Mouse (Mus musculus) bone marrow macrophage, adult 2 months (primary cell): ENCODE measurements around the gene Tpr.

ENCODE experiments used
- CTCF ChIP-seq: IDR thresholded peaks from 2 replicates; pipeline ENCODE4 v1.5.1; 2012; ENCODE audit warnings: low read depth, mild to moderate bottlenecking, low read length, moderate library complexity
- POLR2A ChIP-seq: IDR thresholded peaks from 2 replicates; pipeline ENCODE4 v1.6.1; 2012; ENCODE audit warnings: mild to moderate bottlenecking, low read depth, low read length, borderline replicate concordance

DNA sequence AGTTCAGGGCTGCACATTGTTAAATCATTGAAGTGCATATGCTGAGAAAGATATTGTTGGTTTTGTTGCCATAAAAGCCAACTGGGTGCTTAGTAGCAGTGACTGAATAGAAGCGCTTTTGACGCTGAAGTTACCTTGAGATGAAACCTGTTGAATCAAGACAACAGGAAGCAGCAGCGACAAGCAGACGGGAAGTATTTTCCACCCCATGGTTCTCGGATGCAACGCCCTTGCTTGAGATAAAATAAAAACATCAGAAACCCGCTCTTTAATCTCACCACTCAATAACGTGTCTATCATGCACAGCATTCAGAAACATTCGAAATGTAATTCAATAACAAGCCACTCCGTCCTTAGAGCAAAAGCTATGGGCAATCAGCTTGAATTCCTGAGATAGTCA, 72.7 kb downstream of the Tpr start:
- TF ChIP-seq POLR2A (no peak), CTCF (no peak)
